Mouse (Mus musculus): Measurements from ENCODE around the gene Ces1h.
"Not testable (repeated sequence)": the region's sequence is repeated elsewhere in the genome, so short reads cannot be mapped to it uniquely, and the experiment has no call there.

The Ces1h gene

DNA sequence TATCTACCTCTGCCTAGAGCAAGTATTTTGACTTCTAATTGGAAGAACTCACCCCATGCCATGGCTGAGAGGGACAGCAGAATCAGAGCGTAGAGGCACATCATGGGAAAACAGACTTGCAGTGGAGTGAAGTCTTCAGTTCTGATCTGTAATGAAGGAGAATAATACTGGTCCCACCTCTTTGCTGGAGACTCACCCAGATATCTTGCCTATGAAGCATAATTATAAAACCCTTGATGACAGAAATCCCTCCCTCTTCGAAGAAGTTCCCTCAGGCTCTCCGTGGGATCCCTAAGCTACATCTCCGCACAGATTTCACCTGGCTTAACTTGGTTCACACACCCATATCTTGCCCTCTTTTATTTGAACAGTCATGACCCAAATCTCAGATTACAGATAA lies at the start of gene Ces1h:
Gene Ces1h, minus strand, starts transcription at position 101 of the 400 bp plus-strand sequence.
- no peak for DNase-seq

DNA sequence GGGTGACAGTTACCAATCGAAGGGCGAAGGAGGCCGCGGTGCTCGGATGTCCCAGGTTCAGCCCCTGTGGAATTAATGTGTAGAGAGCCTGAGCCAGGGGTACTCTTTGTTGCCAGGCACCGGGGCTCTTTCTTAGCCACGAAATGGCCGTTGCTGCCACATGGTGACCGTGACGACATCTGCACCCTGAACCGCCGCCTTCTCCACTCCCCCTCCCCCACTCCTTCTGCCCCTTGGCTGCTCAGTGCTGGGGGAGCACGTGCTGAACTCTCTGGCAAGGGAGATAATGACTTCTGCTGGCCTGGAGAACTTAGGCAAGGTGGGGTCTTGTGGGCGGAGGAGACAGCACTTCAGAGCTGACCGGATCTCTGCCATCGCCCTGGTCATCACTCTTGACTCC lies 47.7 kb upstream of the Ces1h start:
- no peak for DNase-seq

- no peak for DNase-seq
Measured at GRCm38 (mm10) chr8:93415387-93415786, 35.9 kb upstream of the Ces1h start.

DNA sequence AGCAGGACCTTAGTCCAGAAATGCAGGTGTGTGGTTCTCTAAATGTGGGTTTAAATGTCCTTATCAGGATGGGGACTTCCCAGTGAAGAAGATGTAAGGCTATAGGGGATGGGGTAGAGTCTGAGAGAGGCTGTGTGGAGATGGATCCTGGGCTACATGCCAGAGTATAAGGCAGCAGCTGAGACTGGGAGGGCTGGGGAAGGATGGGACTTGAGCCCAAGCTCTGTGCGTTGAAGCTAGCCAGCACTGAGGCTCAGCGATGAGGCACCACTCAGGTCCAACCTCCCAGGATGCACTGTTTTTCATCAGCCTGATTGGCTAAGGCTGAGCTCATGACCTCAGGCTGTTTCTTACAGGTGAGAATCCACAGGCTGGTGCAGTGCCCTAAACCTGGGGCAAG lies 29.3 kb upstream of the Ces1h start:
- no peak for DNase-seq

DNA sequence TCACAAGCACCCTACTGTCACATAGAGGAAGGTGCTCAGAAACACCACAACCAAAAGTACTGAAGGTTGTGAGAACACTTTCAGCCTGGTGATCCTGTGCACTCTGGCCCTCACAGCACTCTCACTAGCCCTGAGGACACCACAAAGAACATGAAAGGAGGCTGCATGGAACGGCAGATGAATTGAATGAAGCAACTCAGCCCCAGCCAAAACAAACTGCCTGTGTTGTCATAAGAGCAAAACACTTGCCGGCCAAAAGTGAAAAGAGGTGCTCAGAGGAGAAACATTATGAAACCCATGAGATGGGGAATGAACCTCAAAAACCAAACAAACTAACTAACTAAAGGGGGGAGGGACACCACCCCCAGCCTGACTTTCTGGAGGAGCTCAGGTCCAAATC lies 20.2 kb upstream of the Ces1h start:
- DNase-seq, result no peak

GRCm38 (mm10) chr8:93398044-93398443 lies 18.5 kb upstream of the Ces1h start:
- DNase-seq, result no peak

DNA sequence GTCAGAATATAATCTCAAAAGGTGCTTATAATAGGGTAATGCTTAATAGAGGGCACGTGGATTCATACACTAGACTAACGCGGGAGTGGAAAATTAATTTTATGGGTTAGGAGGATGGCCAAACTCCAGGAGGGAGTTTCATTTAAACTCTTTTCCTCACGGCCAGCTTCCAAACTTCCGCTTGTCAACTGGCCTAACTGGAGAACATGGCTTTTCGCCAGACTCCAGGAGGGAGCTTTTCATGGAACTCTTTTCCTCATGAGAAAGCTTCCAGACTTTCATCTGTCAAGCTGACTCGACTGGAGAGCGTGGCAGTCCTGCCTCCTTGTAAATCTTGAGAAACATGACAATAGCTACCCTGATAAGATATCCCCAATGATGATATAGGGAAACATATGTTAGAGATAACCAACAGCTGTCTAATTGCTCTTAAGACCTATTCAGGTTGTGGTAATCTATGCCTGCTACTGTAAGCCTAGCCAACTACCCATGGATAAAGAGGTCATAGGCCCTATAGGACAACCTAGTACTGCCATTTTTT lies 14.6 kb upstream of the Ces1h start:
- not testable (repeated sequence) for DNase-seq

DNA sequence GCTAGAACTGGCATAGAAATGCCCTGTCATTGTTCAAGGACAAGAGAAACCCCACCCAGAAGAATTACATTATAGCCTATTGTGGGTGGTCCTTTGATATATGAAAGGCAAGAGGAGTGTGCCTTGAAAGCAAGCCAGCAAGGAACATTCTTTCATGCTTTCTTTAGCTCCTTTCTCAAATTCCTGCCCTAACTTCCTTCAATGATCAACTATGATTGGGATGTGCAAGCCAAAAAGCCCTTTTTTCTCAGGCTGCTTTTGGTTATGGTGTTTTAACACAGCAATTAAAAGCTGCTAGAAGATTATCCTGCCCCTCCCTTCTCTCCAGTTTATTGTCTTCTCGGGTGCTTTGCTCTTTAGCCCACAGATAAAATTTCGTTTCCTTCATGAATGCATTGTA lies 10.0 kb downstream of the Ces1h start:
- DNase-seq, result no peak

GRCm38 (mm10) chr8:93360113-93360512 lies 19.4 kb downstream of the Ces1h start:
- no peak for DNase-seq

GRCm38 (mm10) chr8:93339531-93339930 lies 40.0 kb downstream of the Ces1h start:
- no peak for DNase-seq

DNA sequence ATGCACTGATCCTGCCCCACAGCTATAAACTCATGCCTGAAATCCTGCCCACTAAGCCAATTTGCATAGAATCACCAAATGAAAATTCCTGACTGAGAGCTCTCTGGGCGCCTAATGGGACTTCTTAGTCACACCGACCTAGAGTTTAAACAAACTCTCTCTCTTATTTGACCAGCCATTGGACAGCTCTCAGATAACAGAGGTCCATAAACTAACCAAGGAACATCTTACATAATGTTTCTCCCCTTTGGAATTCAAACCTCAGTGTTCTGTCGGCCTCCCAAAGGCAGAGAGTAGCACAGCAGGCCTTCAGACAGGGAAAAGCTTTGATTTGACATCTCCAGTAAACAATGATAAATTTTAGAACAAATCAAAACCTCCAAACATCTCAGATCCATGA lies 42.3 kb downstream of the Ces1h start, which contains the start of gene Ces1g:
Gene Ces1g, minus strand, starts transcription at position 102 of the 400 bp plus-strand sequence.
- DNase-seq, result no peak

DNA sequence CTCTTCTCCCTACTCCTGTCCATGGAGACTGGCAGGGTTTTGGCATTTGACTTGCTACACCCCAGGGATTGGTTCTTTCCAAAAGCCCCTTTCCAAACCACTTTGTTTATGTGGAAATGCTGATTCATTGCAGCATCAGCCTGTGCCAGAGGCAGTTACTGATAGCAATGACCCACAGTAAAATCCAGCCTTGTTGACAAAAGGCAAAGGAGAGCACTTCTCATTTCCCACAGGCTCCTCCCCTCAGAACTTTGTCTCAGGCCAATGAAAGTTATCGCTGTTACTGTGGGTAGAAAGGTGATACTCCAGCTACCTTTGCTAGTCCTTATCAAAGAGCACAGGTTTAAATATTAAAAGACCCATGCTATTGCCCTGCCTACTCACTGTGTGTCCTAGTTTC lies 46.8 kb downstream of the Ces1h start:
- no peak for DNase-seq

DNA sequence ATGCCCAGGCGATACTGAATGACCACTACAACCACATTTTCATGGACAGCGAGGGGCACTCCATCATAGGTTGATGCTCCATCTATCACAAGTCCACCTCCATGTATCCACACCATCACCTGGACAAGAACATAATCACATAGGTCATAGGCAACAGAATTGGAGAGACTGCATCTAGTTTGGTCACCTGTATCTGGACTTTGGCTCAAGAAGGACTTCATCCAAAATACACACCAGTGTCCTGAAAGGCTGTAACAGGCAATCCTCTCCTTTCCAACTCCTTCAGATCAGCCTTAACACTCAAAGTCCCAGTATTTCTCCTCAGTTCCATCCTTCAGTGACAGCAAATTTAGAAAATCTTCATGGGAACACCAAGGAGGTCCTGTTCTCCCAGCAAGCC lies 48.4 kb downstream of the Ces1h start:
- DNase-seq, result no peak

GRCm38 (mm10) chr8:93325123-93325522 lies 54.4 kb downstream of the Ces1h start:
- no peak for DNase-seq

DNA sequence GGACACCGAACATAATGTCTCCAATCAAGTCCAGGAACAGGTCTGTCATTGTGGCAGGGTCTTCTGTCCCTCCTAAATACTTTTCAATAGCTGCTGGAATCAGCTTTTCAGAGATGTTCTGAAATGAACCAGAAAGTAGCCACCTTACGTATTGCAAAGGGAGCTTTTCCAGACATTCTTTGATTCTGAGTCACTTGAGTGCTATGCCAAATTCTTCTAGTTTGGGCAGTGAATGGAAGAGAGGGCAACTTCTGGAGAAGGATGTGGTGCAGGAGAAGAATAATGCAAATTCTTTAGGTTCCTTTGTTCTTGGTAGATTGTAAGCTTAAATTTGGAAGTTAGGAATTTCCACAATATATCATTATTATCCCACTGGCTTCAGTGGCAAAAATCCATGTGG lies 62.5 kb downstream of the Ces1h start:
- no peak for DNase-seq

DNA sequence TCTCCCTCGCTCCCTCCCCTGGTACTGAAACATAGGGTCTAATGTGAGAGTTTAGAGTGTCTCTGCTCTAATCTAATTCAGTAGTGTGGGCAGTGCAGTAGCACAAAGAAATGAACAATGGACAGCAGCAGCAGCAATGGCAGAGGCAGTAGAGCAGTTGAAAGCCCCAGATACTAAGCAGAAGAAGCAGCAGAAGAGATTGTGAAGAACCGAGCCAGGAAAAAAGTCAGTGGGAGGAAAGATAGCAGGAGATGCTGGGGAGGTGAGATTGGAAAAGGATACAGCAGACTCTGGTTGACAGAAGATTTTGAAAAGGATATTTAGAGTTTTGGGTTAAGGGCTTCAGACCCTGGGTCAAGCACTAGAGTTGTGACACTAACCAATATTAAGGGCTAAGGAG lies 64.0 kb downstream of the Ces1h start:
- DNase-seq, result no peak

Measured in cerebellum, adult 9-11 months (tissue).